Mouse (Mus musculus) adrenal gland, postnatal 14 days (tissue): ENCODE measurements around the gene Zfp324. TPM values are rescaled to one million over a fixed set of nuclear protein-coding genes. Genes with fewer than 3 reads are reported as not detected.
A peak's percentile ranks its signal among the peaks of the same experiment; 100 is the strongest.
"Not testable (repeated sequence)": the region's sequence is repeated elsewhere in the genome, so short reads cannot be mapped to it uniquely, and the experiment has no call there.

Source experiments
- DNase-seq: peaks from one replicate; pipeline ENCODE4 v3.0.0; 2021; ENCODE audit warnings: mixed read lengths
- long read RNA-seq, 2 experiments: library from polyadenylated mRNA; stranded (forward); transcript quantifications; one replicate each; pipeline ENCODE4 v2.0.0; 2021
- total RNA-seq: library from RNA; stranded (reverse); gene quantifications from 2 replicates; pipeline ENCODE4 v1.2.3, GENCODE M21; 2021

Gene Zfp324
- 8.0 and 9.5 TPM in 2 replicates for total RNA-seq
- long read RNA-seq, experiment 1, full-length matches to known transcripts = 7 of 13 reads
- long read RNA-seq, experiment 1, partial matches to known transcripts = 3 of 13 reads
- long read RNA-seq, experiment 1, other reads (novel, unspliced or antisense) = 3 of 13 reads
- long read RNA-seq, experiment 2, partial matches to known transcripts = 0 of 2 reads
- long read RNA-seq, experiment 2, other reads (novel, unspliced or antisense) = 2 of 2 reads

- DNase-seq = peak; percentile 95
Measured at GRCm38 (mm10) chr7:12965678-12966091, at the start of gene Zfp324. Gene Zfp324, plus strand, starts transcription at chr7:12965838.

GRCm38 (mm10) chr7:12920495-12920894 is 45.1 kb upstream of the Zfp324 start:
- DNase-seq = not testable (repeated sequence)

DNA sequence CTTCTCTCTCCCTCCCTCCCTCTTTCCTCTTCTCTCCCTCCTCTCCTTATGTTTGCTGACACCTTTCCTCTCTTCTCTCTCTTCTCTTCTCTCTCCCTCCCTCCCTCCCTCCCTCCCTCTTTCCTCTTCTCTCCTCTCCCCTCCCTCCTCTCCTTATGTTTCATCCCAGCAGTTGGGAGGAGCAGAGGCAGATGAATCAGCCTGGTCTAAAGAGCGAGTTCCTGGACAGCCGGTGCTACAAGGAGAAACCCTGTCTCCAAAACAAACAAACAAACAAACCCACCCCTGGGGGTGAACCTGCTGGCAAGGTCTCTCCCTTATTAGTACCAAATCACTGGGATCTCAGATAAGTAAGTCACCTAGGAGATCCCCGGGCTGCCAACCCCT is 44.3 kb upstream of the Zfp324 start:
- DNase-seq = no peak

DNA sequence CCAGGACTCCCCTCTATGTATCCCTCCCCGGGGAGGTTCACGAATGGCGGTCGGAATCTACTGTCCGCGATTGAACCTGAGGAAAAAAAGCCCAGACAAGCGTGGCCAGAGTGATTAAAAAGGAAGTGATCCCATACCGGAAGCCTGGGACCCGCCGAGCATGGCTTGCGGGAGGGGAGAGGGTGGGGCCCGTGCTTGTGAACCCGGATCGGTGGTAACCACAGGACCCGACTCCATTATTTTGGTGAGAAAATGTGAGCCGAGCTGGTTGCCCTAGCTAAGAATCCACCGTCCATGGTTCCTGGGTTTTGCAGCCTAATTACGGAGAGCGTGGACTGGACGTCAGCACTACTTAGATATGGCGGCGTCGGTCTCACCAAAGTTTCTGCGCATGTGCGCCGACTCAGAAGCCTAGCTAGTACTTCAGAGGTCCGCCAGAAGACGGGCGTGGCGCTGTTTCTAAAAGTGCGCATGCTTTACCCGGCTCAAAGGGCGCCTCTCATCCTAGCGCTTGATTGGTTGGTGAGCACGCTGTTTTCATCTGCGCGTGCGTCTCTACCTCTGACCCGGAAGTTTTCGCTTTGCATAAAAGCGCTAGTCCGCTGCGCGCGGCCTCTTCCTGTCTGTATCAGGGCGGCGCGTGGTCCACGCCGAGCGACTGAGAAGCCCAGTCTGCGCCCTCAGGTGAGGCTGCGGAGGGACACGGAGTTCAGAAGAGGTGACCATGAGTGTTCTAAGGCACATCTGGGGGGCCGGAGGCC is 43.8 kb upstream of the Zfp324 start, which contains the start of gene Rps5:
Gene Rps5, plus strand, starts transcription at position 586 of the 761 bp plus-strand sequence.
- DNase-seq = peak; percentile 98

- no peak for DNase-seq
Measured at GRCm38 (mm10) chr7:12922729-12923128, 42.9 kb upstream of the Zfp324 start.

DNA sequence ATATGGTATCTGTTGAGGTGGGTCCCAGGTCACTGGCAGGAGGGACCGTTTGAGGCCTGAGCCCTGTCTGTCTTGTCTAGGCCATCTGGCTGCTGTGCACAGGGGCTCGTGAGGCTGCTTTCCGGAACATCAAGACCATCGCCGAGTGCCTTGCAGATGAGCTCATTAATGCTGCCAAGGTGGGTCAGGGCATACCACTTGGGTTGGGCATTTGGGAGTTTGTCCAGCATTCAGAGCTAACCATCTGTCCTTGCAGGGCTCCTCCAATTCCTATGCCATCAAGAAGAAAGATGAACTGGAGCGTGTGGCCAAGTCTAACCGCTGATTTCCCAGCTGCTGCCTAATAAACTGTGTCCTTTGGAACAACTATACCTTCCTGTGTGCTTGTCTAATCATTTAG is 39.3 kb upstream of the Zfp324 start:
- DNase-seq = no peak

- no peak for DNase-seq
Measured at GRCm38 (mm10) chr7:12927191-12927680, 38.4 kb upstream of the Zfp324 start, which contains the start of gene Rnf225. Gene Rnf225, plus strand, starts transcription at chr7:12927416.

GRCm38 (mm10) chr7:12927693-12928589 is 37.7 kb upstream of the Zfp324 start:
- peak; percentile 45 for DNase-seq

- no peak for DNase-seq
Measured at GRCm38 (mm10) chr7:12933615-12934140, 32.0 kb upstream of the Zfp324 start.

DNA sequence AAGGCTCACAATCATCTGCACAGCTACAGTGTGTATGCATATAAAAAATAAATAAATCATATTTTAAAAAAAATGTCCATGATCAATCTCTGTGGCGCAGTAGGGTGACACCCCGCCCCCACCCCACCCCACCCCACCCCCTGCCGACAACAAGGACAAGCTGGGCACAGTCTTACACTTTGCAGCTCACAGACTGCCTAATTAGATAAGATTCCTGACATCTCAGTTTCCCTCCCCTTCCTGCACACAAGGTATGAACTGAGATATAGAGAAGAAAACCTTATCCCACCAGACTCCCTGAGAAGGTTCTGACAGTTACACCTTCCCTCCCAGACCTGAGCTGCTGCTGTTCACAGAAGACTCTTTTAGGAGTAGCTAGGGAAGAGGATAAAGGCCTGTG is 30.8 kb upstream of the Zfp324 start:
- DNase-seq = no peak

DNA sequence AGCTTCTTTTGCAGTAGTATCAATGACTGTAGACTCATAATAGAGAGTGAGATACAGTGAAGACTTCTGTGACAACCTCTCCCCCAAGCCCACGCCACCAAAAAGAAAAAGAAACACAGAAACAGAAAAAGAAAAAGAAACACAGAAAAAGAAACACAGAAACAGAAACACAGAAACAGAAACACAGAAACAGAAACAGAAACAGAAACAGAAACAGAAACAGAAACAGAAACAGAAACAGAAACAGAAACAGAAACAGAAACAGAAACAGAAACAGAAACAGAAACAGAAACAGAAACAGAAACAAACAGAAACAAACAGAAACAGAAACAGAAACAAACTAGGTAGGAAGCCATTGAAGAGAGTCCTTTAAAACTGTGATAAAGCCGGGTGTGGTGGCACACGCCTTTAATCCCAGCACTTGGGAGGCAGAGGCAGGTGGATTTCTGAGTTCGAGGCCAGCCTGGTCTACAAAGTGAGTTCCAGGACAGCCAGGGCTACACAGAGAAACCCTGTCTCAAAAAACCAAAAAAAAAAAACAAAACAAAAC is 28.3 kb upstream of the Zfp324 start:
- not testable (repeated sequence) for DNase-seq

GRCm38 (mm10) chr7:12940599-12940998 is 25.0 kb upstream of the Zfp324 start:
- DNase-seq = no peak

DNA sequence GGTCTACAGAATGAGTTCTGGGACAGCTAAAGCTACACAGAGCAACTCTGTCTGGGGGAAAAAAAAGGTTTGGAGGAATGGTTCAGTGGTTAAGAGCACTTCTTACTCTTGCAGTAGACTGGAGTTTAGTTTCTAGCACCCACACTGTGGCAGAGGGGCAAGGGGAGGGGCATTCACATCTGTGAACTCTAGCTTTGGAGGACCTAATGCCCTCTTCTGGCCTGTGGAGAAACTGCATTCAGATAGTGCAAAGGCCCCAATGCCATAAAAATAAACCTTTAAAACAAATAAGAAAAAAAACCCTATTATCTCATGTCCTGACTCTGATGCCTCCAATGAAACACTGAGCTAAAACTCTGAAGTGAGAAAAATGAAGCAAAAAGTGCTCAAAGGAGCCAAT is 22.1 kb upstream of the Zfp324 start:
- peak; percentile 27 for DNase-seq

- DNase-seq = peak; percentile 95
Measured at GRCm38 (mm10) chr7:12949032-12949871, 16.4 kb upstream of the Zfp324 start.

DNA sequence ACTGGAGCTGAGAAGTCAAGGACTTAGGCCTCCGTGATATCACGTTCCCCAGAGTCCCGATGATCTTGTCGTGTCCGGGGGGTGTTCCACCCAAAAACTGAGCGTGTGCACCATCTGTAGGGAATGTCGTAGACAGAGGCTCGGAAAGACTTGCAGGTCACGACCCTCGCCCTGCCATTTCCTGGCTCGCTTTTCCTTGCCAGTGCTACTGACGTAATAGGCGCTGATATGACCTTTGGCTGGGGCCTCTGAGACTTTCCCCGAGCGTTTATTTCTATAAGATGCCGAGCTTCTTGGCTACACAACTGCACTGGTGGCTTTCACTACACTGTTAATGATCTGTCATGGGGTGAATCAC is 15.8 kb upstream of the Zfp324 start:
- no peak for DNase-seq

DNA sequence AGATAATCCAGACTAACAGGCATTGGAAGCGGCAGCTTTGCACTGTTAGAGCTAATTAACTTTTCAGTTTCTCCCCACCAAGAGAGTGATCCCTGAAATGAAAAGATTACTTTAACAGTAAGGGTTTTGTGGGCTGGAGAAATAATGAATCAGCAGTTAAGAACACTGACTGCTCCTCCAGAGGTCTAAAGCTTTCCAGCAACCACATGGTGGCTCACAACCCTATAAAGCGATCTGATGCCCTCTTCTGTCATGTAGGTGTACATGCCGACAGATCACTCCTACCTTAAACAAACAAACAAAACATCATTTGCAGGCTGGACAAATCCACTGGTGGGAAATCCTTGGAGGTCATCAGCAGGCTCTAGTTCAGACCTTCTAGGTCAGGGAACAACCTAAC is 10.7 kb upstream of the Zfp324 start:
- no peak for DNase-seq

DNA sequence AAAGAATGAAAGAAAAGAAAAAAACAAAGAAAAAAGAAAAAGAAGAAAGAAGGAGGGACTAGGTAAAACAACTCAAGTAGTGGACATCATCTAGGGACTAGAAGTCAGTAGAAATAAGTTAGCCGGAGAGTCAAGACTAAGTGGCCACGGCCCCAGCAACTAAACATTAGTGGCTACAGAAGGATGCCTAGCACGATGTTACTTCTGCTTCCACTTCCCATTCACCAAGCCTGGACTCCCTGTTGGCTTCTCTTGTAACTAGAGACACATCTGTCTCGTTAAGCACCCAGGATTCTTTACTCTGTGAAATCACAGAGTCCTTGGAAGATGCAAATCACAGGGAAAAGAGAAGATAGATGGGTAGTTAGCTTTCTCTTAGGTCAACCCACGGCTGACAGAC is 8.1 kb upstream of the Zfp324 start:
- no peak for DNase-seq

- no peak for DNase-seq
Measured at GRCm38 (mm10) chr7:12958948-12959347, 6.7 kb upstream of the Zfp324 start.

- DNase-seq = no peak
Measured at GRCm38 (mm10) chr7:12959718-12960117, 5.9 kb upstream of the Zfp324 start.

DNA sequence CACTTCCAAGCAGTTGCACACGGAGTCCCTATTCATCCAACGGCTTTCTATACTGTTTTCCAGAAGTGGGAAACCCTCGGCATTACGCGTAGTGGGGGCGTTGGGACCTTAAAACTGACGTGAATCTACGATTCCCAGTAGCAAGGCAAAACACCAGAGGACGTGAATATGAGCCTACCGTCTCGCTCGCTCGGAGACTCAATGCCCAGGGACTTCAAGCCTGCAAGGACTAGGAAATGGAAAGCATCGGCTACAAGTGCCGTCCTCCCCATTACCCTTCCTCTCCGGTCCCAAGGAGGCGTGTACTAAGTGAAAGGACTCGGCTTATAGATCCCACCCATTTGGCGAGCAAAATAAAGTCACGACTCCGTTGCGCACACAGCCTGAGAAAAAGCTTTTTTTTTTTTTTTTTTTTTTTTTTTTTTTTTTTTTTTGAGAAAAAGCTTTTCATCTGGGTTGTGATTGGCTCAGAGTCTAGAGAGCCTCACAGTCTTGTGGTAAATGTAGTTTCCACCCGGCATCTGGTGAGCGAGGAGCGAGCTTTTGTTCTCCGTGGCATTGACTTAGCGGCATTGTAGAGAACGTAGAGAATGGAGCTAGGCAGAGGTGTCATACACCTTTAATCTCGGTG is 4.0 kb upstream of the Zfp324 start:
- DNase-seq = peak; percentile 71
